Mouse (Mus musculus) heart, adult 8-10 months (tissue): ENCODE measurements around the gene R3hdm4. TPM values are rescaled to one million over a fixed set of nuclear protein-coding genes. Genes with fewer than 3 reads are reported as not detected.

Experiments used
- DNase-seq: peaks from one replicate; pipeline ENCODE4 v3.0.0; 2022; ENCODE audit warnings: low spot score
- total RNA-seq, 4 experiments: library from RNA; stranded (reverse); gene quantifications; 2 replicates each; pipeline ENCODE4 v1.2.4; 2022

R3hdm4 gene
- total RNA-seq, result 10 to 100 TPM; 75.2 to 85.9 (median 81.0) TPM

GRCm38 (mm10) chr10:79920958-79921535, at the start of gene R3hdm4:
R3hdm4 (minus strand) TSS chr10:79921208.
- DNase-seq, result no peak

- DNase-seq, result no peak
Measured at GRCm38 (mm10) chr10:79970415-79971182, 49.6 kb upstream of the R3hdm4 start, which contains the start of gene Grin3b. Grin3b (plus strand) TSS chr10:79970715.

- no peak for DNase-seq
Measured at GRCm38 (mm10) chr10:79969124-79969568, 48.1 kb upstream of the R3hdm4 start.

GRCm38 (mm10) chr10:79968181-79968580, 47.2 kb upstream of the R3hdm4 start:
- no peak for DNase-seq

GRCm38 (mm10) chr10:79966886-79967400, 45.9 kb upstream of the R3hdm4 start:
- peak; percentile 68 for DNase-seq

- no peak for DNase-seq
Measured at GRCm38 (mm10) chr10:79965325-79965724, 44.3 kb upstream of the R3hdm4 start.

- no peak for DNase-seq
Measured at GRCm38 (mm10) chr10:79964727-79965126, 43.7 kb upstream of the R3hdm4 start.

GRCm38 (mm10) chr10:79960671-79961294, 39.8 kb upstream of the R3hdm4 start:
- DNase-seq, result no peak

GRCm38 (mm10) chr10:79959847-79960601, 39.0 kb upstream of the R3hdm4 start, which contains the start of gene Wdr18:
Wdr18 (plus strand) TSS chr10:79960152.
- peak; percentile 100 for DNase-seq

GRCm38 (mm10) chr10:79959412-79959811, 38.4 kb upstream of the R3hdm4 start:
- DNase-seq, result peak; percentile 62

- peak; percentile 75 for DNase-seq
Measured at GRCm38 (mm10) chr10:79958140-79958816, 37.3 kb upstream of the R3hdm4 start.

- no peak for DNase-seq
Measured at GRCm38 (mm10) chr10:79956643-79957154, 35.7 kb upstream of the R3hdm4 start.

GRCm38 (mm10) chr10:79955691-79956090, 34.7 kb upstream of the R3hdm4 start:
- DNase-seq, result no peak

GRCm38 (mm10) chr10:79953946-79954345, 32.9 kb upstream of the R3hdm4 start:
- DNase-seq, result no peak

- DNase-seq, result no peak
Measured at GRCm38 (mm10) chr10:79950661-79951060, 29.7 kb upstream of the R3hdm4 start.

GRCm38 (mm10) chr10:79949873-79950272, 28.9 kb upstream of the R3hdm4 start:
- DNase-seq, result no peak

GRCm38 (mm10) chr10:79947502-79947901, 26.5 kb upstream of the R3hdm4 start:
- DNase-seq, result no peak

- DNase-seq, result no peak
Measured at GRCm38 (mm10) chr10:79946752-79947322, 25.8 kb upstream of the R3hdm4 start.

- no peak for DNase-seq
Measured at GRCm38 (mm10) chr10:79945507-79946234, 24.7 kb upstream of the R3hdm4 start.

GRCm38 (mm10) chr10:79943471-79943901, 22.5 kb upstream of the R3hdm4 start:
- DNase-seq, result no peak
